Mouse (Mus musculus) limb, embryonic 10.5 days (tissue): ENCODE measurements around the gene Ndufaf4. TPM values are rescaled to one million over a fixed set of nuclear protein-coding genes. Genes with fewer than 3 reads are reported as not detected.
"Not testable (repeated sequence)": the region's sequence is repeated elsewhere in the genome, so short reads cannot be mapped to it uniquely, and the experiment has no call there.

ENCODE experiments used
- DNase-seq: peaks from one replicate; pipeline ENCODE4 v3.0.0-alpha.2; 2017; ENCODE audit warnings: low spot score
- H3K27ac ChIP-seq: fragments of 300-500 bp; sonication (generic); 2 replicates; pipeline ENCODE4 v1.5.1; 2016; ENCODE audit warnings: mild to moderate bottlenecking
- H3K27me3 ChIP-seq: fragments of 300-500 bp; sonication (generic); 2 replicates; pipeline ENCODE4 v1.6.1; 2016; ENCODE audit warnings: low read depth, mild to moderate bottlenecking; ENCODE audit not compliant: poor library complexity, severe bottlenecking
- H3K36me3 ChIP-seq: fragments of 300-500 bp; sonication (generic); 2 replicates; pipeline ENCODE4 v1.6.1; 2016; ENCODE audit warnings: mild to moderate bottlenecking, moderate library complexity
- H3K4me1 ChIP-seq: fragments of 300-500 bp; sonication (generic); 2 replicates; pipeline ENCODE4 v1.6.1; 2016
- H3K4me3 ChIP-seq: fragments of 300-500 bp; sonication (generic); 2 replicates; pipeline ENCODE4 v1.5.1; 2016; ENCODE audit warnings: mild to moderate bottlenecking, moderate library complexity
- H3K9me3 ChIP-seq: fragments of 300-500 bp; sonication (generic); replicated peaks from 2 replicates; pipeline ENCODE4 v1.6.1; 2016; ENCODE audit warnings: mild to moderate bottlenecking
- WGBS: fragments of 180-500 bp; shearing (Covaris S2); methylation state at CpG from one replicate; pipeline ENCODE4 v1.1.7; 2016; 5-methylcytosine and 5-hydroxymethylcytosine counted together
- polyA plus RNA-seq: library from polyadenylated mRNA; unstranded; fragments of >200 nt; fragmentation: Nextera tagmentation; extraction: Ambion mirVana; gene quantifications from 2 replicates; pipeline ENCODE4 v1.2.1, GENCODE M21; 2016

Gene Ndufaf4
- polyA plus RNA-seq: 53.3 and 64.7 TPM in 2 replicates

DNA sequence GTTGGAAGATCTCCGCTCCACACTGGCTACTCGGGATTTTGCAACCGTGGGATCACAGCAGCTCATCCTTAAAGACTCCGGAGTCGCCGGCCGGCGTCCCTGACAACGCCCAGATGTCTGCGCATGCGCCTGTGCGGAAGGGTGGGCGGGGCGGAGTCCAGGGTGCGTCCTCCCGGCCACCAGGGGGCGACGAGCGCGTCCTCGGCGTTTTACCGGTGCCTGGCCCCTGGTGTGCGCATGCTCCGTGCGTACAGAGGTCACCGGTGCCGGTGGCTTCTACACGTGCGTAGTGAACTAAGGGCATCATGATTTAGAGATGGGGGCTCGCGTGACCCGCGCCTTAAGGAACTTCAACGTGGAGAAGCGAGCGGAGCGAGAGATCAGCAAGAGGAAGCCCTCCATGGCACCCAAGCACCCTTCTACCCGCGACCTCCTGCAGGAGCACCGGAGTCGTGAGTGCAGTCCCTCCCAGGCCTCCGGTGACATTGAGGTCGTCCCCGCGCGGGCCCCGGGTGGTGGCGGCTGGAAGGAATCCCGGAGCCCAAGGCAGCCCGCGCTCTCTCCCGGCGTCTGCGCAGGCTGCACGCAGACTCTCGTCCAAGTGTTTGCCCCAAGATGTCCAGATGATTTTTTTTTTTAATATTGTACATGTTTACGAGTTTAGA, at the start of gene Ndufaf4:
Gene Ndufaf4, plus strand, starts transcription at position 233 of the 665 bp plus-strand sequence.
- Histone ChIP-seq H3K27ac (peak within 1 kb of the TSS; percentile 86), H3K36me3 (peaks cover 27% of the 10 kb centered on the region), H3K9me3 (no peaks in the 10 kb centered on the region), H3K4me3 (peak within 1 kb of the TSS; percentile 76), H3K27me3 (no peaks in the 10 kb centered on the region), H3K4me1 (peaks cover 8% of the 10 kb centered on the region)
- peak; percentile 100 for DNase-seq
- WGBS: under 1% methylated on average over 58 of the region's 58 CpGs

- DNase-seq: peak; percentile 81
- peak within 1 kb of the TSS; percentile 64 for H3K4me3 ChIP-seq
- under 1% methylated on average over 58 of the region's 63 CpGs for WGBS
- peak within 1 kb of the TSS; percentile 86 for H3K27ac ChIP-seq
- no peaks in the 10 kb centered on the region for H3K27me3 ChIP-seq
- H3K36me3 ChIP-seq: no peaks in the 10 kb centered on the region
- H3K9me3 ChIP-seq: no peaks in the 10 kb centered on the region
- H3K4me1 ChIP-seq: peaks cover 17% of the 10 kb centered on the region
Measured at GRCm38 (mm10) chr4:24850401-24851325, 47.2 kb upstream of the Ndufaf4 start, which contains the start of gene Klhl32. TSS of gene Klhl32 (minus strand) at chr4:24851124.

DNA sequence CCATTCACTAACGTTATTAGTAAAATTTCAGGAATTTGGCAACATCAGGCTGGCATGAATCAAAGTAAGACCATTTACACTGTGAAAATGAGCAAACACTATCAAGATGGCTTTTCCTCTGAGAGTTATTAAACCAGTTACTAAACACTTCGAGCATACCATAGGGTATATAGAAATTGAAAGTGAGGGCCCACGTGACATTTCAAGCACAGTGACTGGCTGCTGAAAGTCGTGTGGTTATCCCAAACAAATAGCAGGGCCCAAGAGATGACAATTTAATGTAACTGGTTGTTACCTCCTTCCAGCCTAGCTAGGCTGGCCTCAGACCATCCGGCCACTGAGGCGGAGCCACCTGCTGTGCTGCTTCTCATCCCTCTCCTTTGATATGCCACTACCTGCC, 32.2 kb upstream of the Ndufaf4 start:
- Histone ChIP-seq H3K27me3 (no peaks in the 10 kb centered on the region), H3K4me3 (no peak overlapping the region), H3K9me3 (no peaks in the 10 kb centered on the region), H3K36me3 (no peaks in the 10 kb centered on the region), H3K27ac (no peak overlapping the region), H3K4me1 (no peaks in the 10 kb centered on the region)
- WGBS: 36% methylated on average over 6 of the region's 6 CpGs
- DNase-seq: no peak

DNA sequence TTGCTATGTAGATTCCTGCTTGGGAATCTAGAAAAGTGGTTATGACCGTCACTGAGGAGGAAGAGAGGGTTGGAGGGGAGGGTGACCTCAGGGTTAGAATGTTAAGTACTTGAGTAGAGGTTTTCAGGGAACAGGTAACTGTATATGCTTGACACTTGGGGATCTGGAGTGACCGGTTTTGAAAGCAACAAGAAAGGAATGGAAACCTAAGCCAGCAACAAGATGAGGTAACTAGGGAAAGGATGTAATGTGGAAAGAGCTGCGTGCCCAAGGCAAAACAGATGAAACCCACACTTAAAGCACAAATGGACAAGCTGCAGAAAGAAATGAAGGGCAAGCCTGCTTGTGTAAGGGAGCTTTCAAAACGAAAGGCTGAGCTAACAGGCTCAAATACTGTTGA, 28.7 kb upstream of the Ndufaf4 start:
- H3K4me3 ChIP-seq: no peak overlapping the region
- H3K27ac ChIP-seq: no peak overlapping the region
- no peak for DNase-seq
- WGBS: 69% methylated on average over 4 of the region's 4 CpGs
- H3K36me3 ChIP-seq: no peaks in the 10 kb centered on the region
- H3K4me1 ChIP-seq: no peaks in the 10 kb centered on the region
- no peaks in the 10 kb centered on the region for H3K27me3 ChIP-seq
- no peaks in the 10 kb centered on the region for H3K9me3 ChIP-seq

- not testable (repeated sequence) for H3K27ac ChIP-seq, H3K27me3 ChIP-seq, H3K9me3 ChIP-seq, H3K36me3 ChIP-seq, H3K4me1 ChIP-seq, H3K4me3 ChIP-seq, DNase-seq
- 65% methylated on average over 2 of the region's 2 CpGs for WGBS
Measured at GRCm38 (mm10) chr4:24889386-24889785, 8.5 kb upstream of the Ndufaf4 start.

- not testable (repeated sequence) for H3K4me1 ChIP-seq, H3K9me3 ChIP-seq, H3K36me3 ChIP-seq, DNase-seq, H3K27ac ChIP-seq, H3K4me3 ChIP-seq, H3K27me3 ChIP-seq
- WGBS: 60% methylated on average over 2 of the region's 2 CpGs
Measured at GRCm38 (mm10) chr4:24892293-24892692, 5.6 kb upstream of the Ndufaf4 start.

- Histone ChIP-seq H3K27ac (no peak overlapping the region), H3K9me3 (no peaks in the 10 kb centered on the region), H3K36me3 (no peaks in the 10 kb centered on the region)
Measured at GRCm38 (mm10) chr4:24894625-24895024, 3.3 kb upstream of the Ndufaf4 start.

GRCm38 (mm10) chr4:24896829-24897228, 1.1 kb upstream of the Ndufaf4 start:
- H3K4me1 ChIP-seq: peaks cover 8% of the 10 kb centered on the region
- H3K9me3 ChIP-seq: no peaks in the 10 kb centered on the region
- WGBS: 0% methylated on average over 1 of the region's 1 CpGs
- no peak overlapping the region for H3K27ac ChIP-seq
- H3K27me3 ChIP-seq: no peaks in the 10 kb centered on the region
- H3K4me3 ChIP-seq: peak overlapping the region; percentile 76; the same call in 1 of the 2 replicates
- no peak for DNase-seq
- H3K36me3 ChIP-seq: peaks cover 16% of the 10 kb centered on the region

More at GRCm38 (mm10) chr4:24894625-24895024, 3.3 kb upstream of the Ndufaf4 start:
- H3K4me3 ChIP-seq: no peak overlapping the region
- no peak for DNase-seq
- no peaks in the 10 kb centered on the region for H3K27me3 ChIP-seq
- peaks cover 8% of the 10 kb centered on the region for H3K4me1 ChIP-seq
- WGBS: 85% methylated on average over 4 of the region's 4 CpGs

DNA sequence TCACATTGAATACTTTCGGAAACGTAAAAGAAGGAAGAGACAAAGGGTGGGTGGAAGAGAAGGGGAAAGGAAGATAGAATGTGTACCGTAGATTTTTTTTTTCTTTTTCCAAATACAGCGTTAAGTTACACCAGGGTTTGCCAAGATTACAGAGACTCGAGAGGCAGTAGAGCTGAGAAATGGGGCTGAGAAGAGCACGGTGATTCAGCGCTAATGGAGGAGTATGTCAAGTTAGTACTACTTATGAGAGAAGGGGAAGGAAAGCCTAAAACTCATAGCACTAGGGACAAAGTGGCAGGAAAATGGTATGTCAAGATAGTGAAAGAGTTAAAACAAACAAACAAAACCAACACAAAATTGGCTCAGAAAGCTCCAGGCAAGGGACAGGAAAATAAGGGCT, 532 bp upstream of the Ndufaf4 start:
- H3K4me1 ChIP-seq: peaks cover 8% of the 10 kb centered on the region
- peaks cover 21% of the 10 kb centered on the region for H3K36me3 ChIP-seq
- DNase-seq: no peak
- 26% methylated on average over 7 of the region's 7 CpGs for WGBS
- H3K27ac ChIP-seq: no peak overlapping the region
- H3K27me3 ChIP-seq: no peaks in the 10 kb centered on the region
- no peaks in the 10 kb centered on the region for H3K9me3 ChIP-seq
- peak overlapping the region; percentile 76 for H3K4me3 ChIP-seq

GRCm38 (mm10) chr4:24898636-24899035, 753 bp downstream of the Ndufaf4 start:
- peak; percentile 32 for DNase-seq
- H3K4me3 ChIP-seq: peak overlapping the region; percentile 76
- no peaks in the 10 kb centered on the region for H3K9me3 ChIP-seq
- no peak overlapping the region for H3K27ac ChIP-seq
- peaks cover 34% of the 10 kb centered on the region for H3K36me3 ChIP-seq
- WGBS: 27% methylated on average over 8 of the region's 8 CpGs
- H3K27me3 ChIP-seq: no peaks in the 10 kb centered on the region
- peaks cover 8% of the 10 kb centered on the region for H3K4me1 ChIP-seq

- Histone ChIP-seq H3K27ac (no peak overlapping the region), H3K36me3 (peaks cover 39% of the 10 kb centered on the region), H3K4me1 (peaks cover 8% of the 10 kb centered on the region), H3K9me3 (no peaks in the 10 kb centered on the region), H3K4me3 (peak overlapping the region; percentile 76), H3K27me3 (no peaks in the 10 kb centered on the region)
- WGBS: 7% methylated on average over 4 of the region's 4 CpGs
- DNase-seq: no peak
Measured at GRCm38 (mm10) chr4:24899146-24899545, 1.3 kb downstream of the Ndufaf4 start.

GRCm38 (mm10) chr4:24907745-24908144, 9.9 kb downstream of the Ndufaf4 start:
- no peak overlapping the region for H3K4me3 ChIP-seq
- no peaks in the 10 kb centered on the region for H3K27me3 ChIP-seq
- DNase-seq: no peak
- H3K4me1 ChIP-seq: no peaks in the 10 kb centered on the region
- H3K9me3 ChIP-seq: no peaks in the 10 kb centered on the region
- 81% methylated on average over 3 of the region's 3 CpGs for WGBS
- H3K27ac ChIP-seq: no peak overlapping the region
- peaks cover 16% of the 10 kb centered on the region for H3K36me3 ChIP-seq

GRCm38 (mm10) chr4:24915631-24916030, 17.7 kb downstream of the Ndufaf4 start:
- no peak for DNase-seq
- Histone ChIP-seq H3K9me3 (no peaks in the 10 kb centered on the region), H3K4me1 (no peaks in the 10 kb centered on the region; the same call in 1 of the 2 replicates), H3K4me3 (no peak overlapping the region), H3K27me3 (no peaks in the 10 kb centered on the region), H3K27ac (no peak overlapping the region), H3K36me3 (no peaks in the 10 kb centered on the region)
- 92% methylated on average over 2 of the region's 2 CpGs for WGBS
